Mouse (Mus musculus) heart, embryonic 14.5 days (tissue): ENCODE results near the gene Cd81. TPM values are rescaled to one million over a fixed set of nuclear protein-coding genes. Genes with fewer than 3 reads are reported as not detected.

Experiments used
- ATAC-seq: fragments of 200-750 bp; cut with Nextera tagmentation; 2 replicates; pipeline ENCODE4 v1.8.0; 2017; ENCODE audit warnings: low read depth, moderate TSS enrichment; ENCODE audit not compliant: insufficient number of reproducible peaks, insufficient read depth, low FRiP score
- H3K27ac ChIP-seq, 2 experiments: fragments of 200-500 bp in 1 of 2; fragments of 300-500 bp in 1 of 2; sonication (generic) in 1 of 2; replicated peaks in 1 of 2; 2 replicates each; pipeline ENCODE4 v1.5.1; 2012 to 2014; ENCODE audit warnings: low read depth in 2 of 2, low read length in 2 of 2, control low read depth in 1 of 2, mild to moderate bottlenecking in 1 of 2, mixed read lengths in 1 of 2; ENCODE audit not compliant: control insufficient read depth in 1 of 2, insufficient read depth in 1 of 2
- H3K27me3 ChIP-seq: fragments of 300-500 bp; sonication (generic); 2 replicates; pipeline ENCODE4 v1.6.1; 2014; ENCODE audit warnings: mild to moderate bottlenecking, low read length, control low read depth; ENCODE audit not compliant: control insufficient read depth, insufficient read depth
- H3K36me3 ChIP-seq: fragments of 300-500 bp; sonication (generic); 2 replicates; pipeline ENCODE4 v1.6.1; 2014; ENCODE audit warnings: mild to moderate bottlenecking, control low read depth, low read length, mixed read lengths; ENCODE audit not compliant: control insufficient read depth, insufficient read depth
- H3K4me1 ChIP-seq, 2 experiments: fragments of 200-500 bp in 1 of 2; fragments of 300-500 bp in 1 of 2; sonication (generic) in 1 of 2; 2 replicates each; pipeline ENCODE4 v1.6.1; 2012 to 2014; ENCODE audit warnings: low read length in 2 of 2, control low read depth in 1 of 2, mixed read lengths in 1 of 2; ENCODE audit not compliant: control insufficient read depth in 2 of 2, insufficient read depth in 2 of 2
- H3K4me2 ChIP-seq: fragments of 300-500 bp; sonication (generic); 2 replicates; pipeline ENCODE4 v1.6.1; 2014; ENCODE audit warnings: mild to moderate bottlenecking, low read length
- H3K4me3 ChIP-seq, 2 experiments: fragments of 200-500 bp in 1 of 2; fragments of 300-500 bp in 1 of 2; sonication (generic) in 1 of 2; 2 replicates each; pipeline ENCODE4 v1.5.1; 2012 to 2014; ENCODE audit warnings: low read length in 2 of 2, mild to moderate bottlenecking in 2 of 2, control low read depth in 1 of 2, low read depth in 1 of 2, moderate library complexity in 1 of 2; ENCODE audit not compliant: control insufficient read depth in 1 of 2, insufficient read depth in 1 of 2
- H3K9ac ChIP-seq: fragments of 300-500 bp; sonication (generic); 2 replicates; pipeline ENCODE4 v1.6.1; 2014; ENCODE audit warnings: mild to moderate bottlenecking, low read length
- H3K9me3 ChIP-seq: fragments of 300-500 bp; sonication (generic); 2 replicates; pipeline ENCODE4 v1.6.1; 2016; ENCODE audit warnings: low read length, control low read depth; ENCODE audit not compliant: control insufficient read depth
- WGBS: fragments of 180-500 bp; shearing (Covaris S2); extraction: QIAGEN DNeasy Blood & Tissue Kit; methylation state at CpG from one replicate; pipeline ENCODE4 v1.1.7; 2014; 5-methylcytosine and 5-hydroxymethylcytosine counted together
- polyA plus RNA-seq: library from polyadenylated mRNA; unstranded; fragments of >200 nt; fragmentation: Nextera tagmentation; extraction: Ambion mirVana; gene quantifications from 2 replicates; pipeline ENCODE4 v1.2.1, GENCODE M21; 2014

Cd81 gene
- polyA plus RNA-seq, 1 experiment from 2014 or later: 947 TPM

- Histone ChIP-seq H3K36me3 (peaks cover 72% of the 10 kb centered on the region), H3K27ac (peak overlapping the region; percentile 94 to 99), H3K4me3 (peak overlapping the region; percentile 13 to 14; a peak in 3 of 4 replicates), H3K9me3 (no peaks in the 10 kb centered on the region), H3K4me1 (peaks cover 55 to 73% of the 10 kb centered on the region in 2 experiments), H3K27me3 (no peaks in the 10 kb centered on the region), H3K4me2 (peak overlapping the region; percentile 92), H3K9ac (peak overlapping the region; percentile 67)
- peak; percentile 62 for ATAC-seq
- WGBS: 5% methylated on average over 5 of the region's 5 CpGs
Measured at GRCm38 (mm10) chr7:143058221-143058697, 5.7 kb downstream of the Cd81 start.

- Histone ChIP-seq H3K27me3 (no peaks in the 10 kb centered on the region), H3K4me2 (peak overlapping the region; percentile 92), H3K4me3 (no peak overlapping the region), H3K9ac (peak overlapping the region; percentile 67), H3K36me3 (peaks cover 81% of the 10 kb centered on the region), H3K9me3 (no peaks in the 10 kb centered on the region), H3K4me1 (peaks cover 53 to 70% of the 10 kb centered on the region in 2 experiments), H3K27ac (peak overlapping the region; percentile 94 to 99)
- 50% methylated on average over 5 of the region's 5 CpGs for WGBS
- no peak for ATAC-seq
Measured at GRCm38 (mm10) chr7:143059202-143059870, 6.8 kb downstream of the Cd81 start.

DNA sequence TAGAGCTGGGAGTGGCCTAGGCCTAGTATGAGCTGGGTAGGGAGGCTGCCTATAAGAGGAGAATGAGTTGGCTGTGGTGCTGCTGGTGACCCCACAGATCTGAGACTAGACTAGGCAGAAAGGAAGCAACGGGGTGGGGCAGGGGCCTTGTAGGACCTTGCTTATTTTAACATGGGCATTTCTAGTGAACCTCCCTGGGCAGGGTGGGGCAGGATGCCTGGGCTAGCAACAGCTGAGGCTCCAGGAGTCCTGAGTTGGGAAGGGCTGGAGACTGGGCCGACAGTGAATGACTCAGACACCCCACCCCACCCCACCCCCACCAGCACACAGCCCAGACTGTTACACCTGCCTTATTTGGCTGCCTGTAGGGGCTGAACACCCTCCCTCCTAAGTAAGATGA, 10.2 kb downstream of the Cd81 start:
- H3K4me1 ChIP-seq: peaks cover 20 to 40% of the 10 kb centered on the region in 2 experiments
- no peak overlapping the region for H3K27ac ChIP-seq
- no peak for ATAC-seq
- H3K9me3 ChIP-seq: no peaks in the 10 kb centered on the region
- H3K9ac ChIP-seq: no peak overlapping the region; the same call in 1 of the 2 replicates
- no peak overlapping the region for H3K4me3 ChIP-seq
- H3K36me3 ChIP-seq: peaks cover 86% of the 10 kb centered on the region
- WGBS: 49% methylated on average over 2 of the region's 2 CpGs
- no peaks in the 10 kb centered on the region for H3K27me3 ChIP-seq
- H3K4me2 ChIP-seq: no peak overlapping the region

DNA sequence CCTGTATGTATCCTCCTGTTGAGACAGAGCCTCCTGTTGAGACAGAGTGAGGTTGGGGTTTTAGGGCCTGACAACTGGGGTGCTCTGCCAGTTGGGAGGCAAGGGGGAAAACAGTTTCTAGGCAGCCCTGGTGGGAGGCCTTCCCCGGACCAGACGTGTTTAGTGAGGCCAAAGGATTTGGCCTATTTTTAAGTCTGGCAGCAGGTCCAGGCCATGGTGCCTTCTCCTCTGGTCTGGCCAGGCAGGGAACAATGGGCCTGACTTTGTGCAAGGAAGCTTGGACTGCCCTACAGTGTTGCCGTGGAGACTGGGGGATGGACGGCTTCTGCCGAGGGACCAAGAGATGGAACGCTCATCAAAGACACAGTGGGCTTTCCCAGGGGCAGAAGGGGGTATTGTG, 11.7 kb downstream of the Cd81 start:
- Histone ChIP-seq H3K36me3 (peaks cover 93% of the 10 kb centered on the region), H3K9ac (no peak overlapping the region), H3K27ac (no peak overlapping the region), H3K9me3 (no peaks in the 10 kb centered on the region), H3K4me3 (no peak overlapping the region), H3K4me2 (no peak overlapping the region), H3K27me3 (no peaks in the 10 kb centered on the region), H3K4me1 (peaks cover 11 to 35% of the 10 kb centered on the region in 2 experiments)
- no peak for ATAC-seq
- WGBS: 78% methylated on average over 6 of the region's 6 CpGs

DNA sequence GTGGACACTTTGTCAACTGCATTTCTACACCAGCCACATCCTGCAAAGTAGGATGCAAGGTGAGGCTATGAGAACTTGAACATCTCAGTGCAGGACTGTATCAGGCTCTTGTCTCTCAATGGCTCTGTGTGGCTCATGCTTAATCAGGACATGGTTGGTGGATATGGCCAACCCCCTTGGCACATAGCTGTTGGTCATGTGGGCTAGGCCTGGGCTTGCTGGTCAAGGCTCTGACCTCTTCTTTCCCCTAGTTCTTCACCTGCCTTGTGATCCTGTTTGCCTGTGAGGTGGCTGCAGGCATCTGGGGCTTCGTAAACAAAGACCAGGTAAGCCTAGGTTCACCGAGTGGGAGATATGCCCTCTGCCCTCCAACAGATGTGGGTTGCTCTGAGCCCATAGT, 13.2 kb downstream of the Cd81 start:
- H3K36me3 ChIP-seq: peaks cover 82% of the 10 kb centered on the region
- no peaks in the 10 kb centered on the region for H3K9me3 ChIP-seq
- peaks cover 16 to 30% of the 10 kb centered on the region in 2 experiments for H3K4me1 ChIP-seq
- no peak overlapping the region for H3K4me3 ChIP-seq
- ATAC-seq: no peak
- WGBS: 94% methylated on average over 2 of the region's 2 CpGs
- H3K27ac ChIP-seq: no peak overlapping the region
- H3K27me3 ChIP-seq: no peaks in the 10 kb centered on the region
- H3K4me2 ChIP-seq: no peak overlapping the region
- no peak overlapping the region for H3K9ac ChIP-seq

GRCm38 (mm10) chr7:143067469-143067868, 14.9 kb downstream of the Cd81 start:
- Histone ChIP-seq H3K4me1 (peaks cover 15 to 23% of the 10 kb centered on the region in 2 experiments), H3K9me3 (no peaks in the 10 kb centered on the region), H3K27ac (peak overlapping the region in 1 of 2 experiments; percentile 89; a peak in 1 of 4 replicates), H3K9ac (no peak overlapping the region), H3K27me3 (no peaks in the 10 kb centered on the region), H3K4me2 (no peak overlapping the region), H3K36me3 (peaks cover 68% of the 10 kb centered on the region), H3K4me3 (no peak overlapping the region)
- WGBS: 79% methylated on average over 2 of the region's 2 CpGs
- no peak for ATAC-seq

DNA sequence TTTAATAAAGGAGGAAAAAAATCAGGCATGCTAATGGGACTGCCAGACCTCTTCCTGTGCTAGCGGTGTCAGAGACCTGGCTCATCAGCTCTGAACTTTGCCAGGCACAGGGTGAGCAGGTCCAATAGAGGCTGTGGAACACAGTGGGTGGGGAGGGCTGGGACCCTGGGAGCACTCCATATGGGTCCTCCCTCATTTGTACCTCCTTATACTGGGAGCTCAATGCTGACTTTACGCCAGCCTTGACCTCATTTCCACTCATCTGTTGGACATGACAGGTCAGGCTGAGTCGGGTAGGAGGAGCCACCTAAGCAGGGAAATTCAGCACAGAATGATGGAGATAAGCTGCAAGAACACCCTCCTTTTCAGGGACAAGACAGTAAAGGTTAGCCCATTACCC, 15.4 kb downstream of the Cd81 start:
- Histone ChIP-seq H3K36me3 (peaks cover 64% of the 10 kb centered on the region), H3K27ac (peak overlapping the region; percentile 89 to 98), H3K4me1 (peaks cover 14 to 23% of the 10 kb centered on the region in 2 experiments), H3K4me3 (no peak overlapping the region), H3K27me3 (no peaks in the 10 kb centered on the region), H3K9me3 (no peaks in the 10 kb centered on the region), H3K9ac (no peak overlapping the region), H3K4me2 (no peak overlapping the region)
- WGBS: 88% methylated on average over 3 of the region's 3 CpGs
- no peak for ATAC-seq
